Mouse (Mus musculus) hindbrain, embryonic 15.5 days (tissue): ENCODE data around the gene Erich6b. TPM values are rescaled to one million over a fixed set of nuclear protein-coding genes. Genes with fewer than 3 reads are reported as not detected.

Experiments
- ATAC-seq: fragments of 200-750 bp; cut with Nextera tagmentation; 2 replicates; pipeline ENCODE4 v1.8.0; 2017; ENCODE audit warnings: low read depth, moderate number of reproducible peaks, moderate TSS enrichment; ENCODE audit not compliant: low FRiP score
- H3K27ac ChIP-seq: fragments of 300-500 bp; sonication (generic); replicated peaks from 2 replicates; pipeline ENCODE4 v1.5.1; 2015; ENCODE audit warnings: mild to moderate bottlenecking, inconsistent platforms
- H3K27me3 ChIP-seq: fragments of 300-500 bp; sonication (generic); 2 replicates; pipeline ENCODE4 v1.6.1; 2015; ENCODE audit warnings: control low read depth, inconsistent platforms
- H3K36me3 ChIP-seq: fragments of 300-500 bp; sonication (generic); 2 replicates; pipeline ENCODE4 v1.6.1; 2015; ENCODE audit warnings: control low read depth, inconsistent platforms
- H3K4me1 ChIP-seq: fragments of 300-500 bp; sonication (generic); replicated peaks from 2 replicates; pipeline ENCODE4 v1.6.1; 2015; ENCODE audit warnings: control low read depth, inconsistent platforms
- H3K4me2 ChIP-seq: fragments of 300-500 bp; sonication (generic); 2 replicates; pipeline ENCODE4 v1.6.1; 2015; ENCODE audit warnings: moderate library complexity, mild to moderate bottlenecking, inconsistent platforms
- H3K4me3 ChIP-seq: fragments of 300-500 bp; sonication (generic); 2 replicates; pipeline ENCODE4 v1.5.1; 2015; ENCODE audit warnings: mild to moderate bottlenecking, inconsistent platforms
- H3K9ac ChIP-seq: fragments of 300-500 bp; sonication (generic); 2 replicates; pipeline ENCODE4 v1.6.1; 2015; ENCODE audit warnings: inconsistent platforms
- H3K9me3 ChIP-seq: fragments of 300-500 bp; sonication (generic); 2 replicates; pipeline ENCODE4 v1.6.1; 2016; ENCODE audit warnings: control low read depth, inconsistent platforms
- WGBS: fragments of 180-500 bp; shearing (Covaris S2); methylation state at CpG from one replicate; pipeline ENCODE4 v1.1.7; 2015; 5-methylcytosine and 5-hydroxymethylcytosine counted together
- polyA plus RNA-seq: library from polyadenylated mRNA; unstranded; fragments of >200 nt; fragmentation: Nextera tagmentation; extraction: Ambion mirVana; gene quantifications from 2 replicates; pipeline ENCODE4 v1.2.1, GENCODE M21; 2015

Erich6b gene
- polyA plus RNA-seq, 1 experiment from 2014 or later, result not detected

- no peak overlapping the region for H3K4me2 ChIP-seq
- H3K27me3 ChIP-seq, result no peaks in the 10 kb centered on the region
- H3K9me3 ChIP-seq, result no peaks in the 10 kb centered on the region
- 89% methylated on average over 3 of the region's 3 CpGs for WGBS
- no peak overlapping the region for H3K4me3 ChIP-seq
- H3K36me3 ChIP-seq, result peaks cover 64% of the 10 kb centered on the region
- no peaks in the 10 kb centered on the region for H3K4me1 ChIP-seq
- no peak overlapping the region for H3K9ac ChIP-seq
- ATAC-seq, result no peak
- no peak overlapping the region for H3K27ac ChIP-seq
These were observed 69.7 kb downstream of the Erich6b start for GRCm38 (mm10) chr14:75711731-75712130.

- Histone ChIP-seq H3K4me2 (no peak overlapping the region), H3K27ac (no peak overlapping the region), H3K9me3 (no peaks in the 10 kb centered on the region), H3K9ac (no peak overlapping the region), H3K4me3 (no peak overlapping the region), H3K36me3 (peaks cover 64% of the 10 kb centered on the region), H3K27me3 (no peaks in the 10 kb centered on the region), H3K4me1 (no peaks in the 10 kb centered on the region)
- WGBS, result 86% methylated on average over 5 of the region's 5 CpGs
- no peak for ATAC-seq
These were observed 70.6 kb downstream of the Erich6b start for GRCm38 (mm10) chr14:75712687-75713086.

GRCm38 (mm10) chr14:75713661-75714060 is 71.6 kb downstream of the Erich6b start:
- H3K9me3 ChIP-seq, result no peaks in the 10 kb centered on the region
- 71% methylated on average over 4 of the region's 4 CpGs for WGBS
- H3K27ac ChIP-seq, result no peak overlapping the region
- no peak for ATAC-seq
- H3K36me3 ChIP-seq, result peaks cover 66% of the 10 kb centered on the region
- no peak overlapping the region for H3K4me2 ChIP-seq
- H3K4me1 ChIP-seq, result no peaks in the 10 kb centered on the region
- H3K4me3 ChIP-seq, result no peak overlapping the region
- H3K9ac ChIP-seq, result no peak overlapping the region
- H3K27me3 ChIP-seq, result no peaks in the 10 kb centered on the region

- Histone ChIP-seq H3K4me1 (no peaks in the 10 kb centered on the region), H3K4me2 (no peak overlapping the region), H3K9ac (no peak overlapping the region), H3K27ac (no peak overlapping the region), H3K27me3 (no peaks in the 10 kb centered on the region), H3K9me3 (no peaks in the 10 kb centered on the region), H3K4me3 (no peak overlapping the region), H3K36me3 (peaks cover 63% of the 10 kb centered on the region)
- ATAC-seq, result no peak
- WGBS, result 89% methylated on average over 4 of the region's 4 CpGs
These were observed 74.4 kb downstream of the Erich6b start for GRCm38 (mm10) chr14:75716410-75716809.

Other genes with a start within 250 kb of the Erich6b start
- gene Siah3, start 186.3 kb upstream of the Erich6b start, polyA plus RNA-seq, result 4.1 and 4.7 TPM in 2 replicates
- not detected in 2 replicates for gene Spert, start 49.1 kb upstream of the Erich6b start, polyA plus RNA-seq
- 17.7 and 18.2 TPM in 2 replicates for gene Cog3, start 112.3 kb downstream of the Erich6b start, polyA plus RNA-seq
- gene Slc25a30, start 144.8 kb downstream of the Erich6b start, polyA plus RNA-seq, result 9.2 and 9.9 TPM in 2 replicates
- 665 and 758 TPM in 2 replicates for gene Tpt1, start 202.8 kb downstream of the Erich6b start, polyA plus RNA-seq